In genomic region chr2:134956436-134956835, GRCm38 (mm10) we compare ENCODE assay signal across 22 mouse cellular contexts.
DNase-seq lines count a peak whose midpoint lies in the region; ATAC-seq and TF ChIP-seq lines count a peak whose summit lies in the region.
"Had no signal": no experiment of that assay in that cellular context is flagged by ENCODE, and none has a peak within 500 bp of the region (broad histone marks: within the 10 kb centered on the region; RNA-seq: fewer than 3 reads in every experiment).

No protein-coding gene starts in this region.

- no peaks in the 10 kb centered on the region for H3K9me3 ChIP-seq in liver, embryonic 12.5 days (replicated peaks)
- H3K9me3 ChIP-seq in liver, postnatal 0 days (ENCODE audit: low read length) = no peaks in the 10 kb centered on the region
- H3K9me3 ChIP-seq: G1E had no signal

- H3K4me2 ChIP-seq in liver, embryonic 12.5 days = no peak overlapping the region
- H3K4me2 ChIP-seq in liver, postnatal 0 days (ENCODE audit: low read depth, low read length) = no peak overlapping the region

- H3K9ac ChIP-seq in liver, adult 2 months (ENCODE audit: low read depth, low read length) = no peak overlapping the region
- H3K9ac ChIP-seq in liver, embryonic 12.5 days = no peak overlapping the region
- H3K9ac ChIP-seq in liver, postnatal 0 days (replicated peaks) = no peak overlapping the region

- no peak overlapping the region for H3K4me3 ChIP-seq in liver, adult 2 months (ENCODE audit: insufficient read depth, low read depth, low read length)
- H3K4me3 ChIP-seq in liver, embryonic 12.5 days = no peak overlapping the region
- no peak overlapping the region for H3K4me3 ChIP-seq in liver, postnatal 0 days (ENCODE audit: low read depth, low read length)

- no peak for TF ChIP-seq EP300 in liver, postnatal 0 days (IDR thresholded peaks at IDR 0.05; ENCODE audit: low read depth)

- H3K79me2 ChIP-seq in liver, adult 2 months (ENCODE audit: control insufficient read depth, insufficient read depth, low read length) = peaks cover 7% of the 10 kb centered on the region; the same call in 1 of the 2 replicates

- H3K36me3 ChIP-seq in liver, adult 2 months (ENCODE audit: control insufficient read depth, insufficient read depth, low read length) = no peaks in the 10 kb centered on the region
- H3K36me3 ChIP-seq in liver, embryonic 12.5 days = no peaks in the 10 kb centered on the region
- H3K36me3 ChIP-seq in liver, postnatal 0 days (replicated peaks; ENCODE audit: insufficient read depth, low read length) = no peaks in the 10 kb centered on the region
- H3K36me3 ChIP-seq: G1E had no signal

- peaks cover 4% of the 10 kb centered on the region for H3K4me1 ChIP-seq in liver, adult 2 months (ENCODE audit: control insufficient read depth, insufficient read depth, low read length)
- no peaks in the 10 kb centered on the region for H3K4me1 ChIP-seq in liver, embryonic 12.5 days
- no peaks in the 10 kb centered on the region for H3K4me1 ChIP-seq in liver, postnatal 0 days (ENCODE audit: insufficient read depth)

- TF ChIP-seq CTCF in liver, adult 2 months (IDR thresholded peaks at IDR 0.05; ENCODE audit: low read depth, low read length) = no peak
- no peak for TF ChIP-seq CTCF in liver, postnatal 0 days (IDR thresholded peaks at IDR 0.05; ENCODE audit: low read depth)

- no peaks in the 10 kb centered on the region for H3K27me3 ChIP-seq in liver, adult 2 months (ENCODE audit: control insufficient read depth, insufficient read depth, low read length)
- no peaks in the 10 kb centered on the region for H3K27me3 ChIP-seq in liver, embryonic 12.5 days (replicated peaks)
- no peaks in the 10 kb centered on the region for H3K27me3 ChIP-seq in liver, postnatal 0 days (ENCODE audit: insufficient read depth, low read length)
- H3K27me3 ChIP-seq: CH12.LX had no signal

- 27% methylated on average over 4 of the region's 4 CpGs for WGBS in liver, adult 2 months
- 67% methylated on average over 4 of the region's 4 CpGs for WGBS in liver, embryonic 12.5 days (ENCODE audit: insufficient replicate concordance)
- 65% methylated on average over 4 of the region's 4 CpGs for WGBS in liver, postnatal 0 days (ENCODE audit: insufficient replicate concordance)

- TF ChIP-seq POLR2A in liver, adult 2 months (IDR thresholded peaks at IDR 0.05; ENCODE audit: extremely low read depth, insufficient read depth, low read length) = no peak

- H3K27ac ChIP-seq in liver, adult 2 months (replicated peaks; ENCODE audit: insufficient read depth, low read depth, low read length) = 0 out of 2 replicates have a peak overlapping the region, but pooled peaks have one; percentile 30
- no peak overlapping the region for H3K27ac ChIP-seq in liver, embryonic 12.5 days
- no peak overlapping the region for H3K27ac ChIP-seq in liver, postnatal 0 days (ENCODE audit: low read depth)

- no peak for ATAC-seq in liver, embryonic 12.5 days
- peak; percentile 40; the same call in 1 of the 2 replicates for ATAC-seq in liver, postnatal 0 days
- ATAC-seq: activated CD4-positive, CD25-positive, alpha-beta regulatory T cell, adult 4 months; CD4-positive, CD25-positive, alpha-beta regulatory T cell, adult 4 months; Patski had no signal

- DNase-seq in liver, adult 2 months (ENCODE audit: extremely low read depth, low read depth, low spot score) = peak; percentile 86
- no peak for DNase-seq in liver, postnatal 0 days
- DNase-seq in liver = no peak
- peak; percentile 97 for DNase-seq in fat pad, adult 2 months (ENCODE audit: extremely low read depth, low read depth, low spot score)
- peak; percentile 97 for DNase-seq in gonadal fat pad, adult 2 months (ENCODE audit: low read depth)
- DNase-seq in spleen, adult 12 weeks (ENCODE audit: low spot score) = no peak
- no peak for DNase-seq in layer of hippocampus, adult 18-20 months (ENCODE audit: low spot score in 2 of 2)
- DNase-seq: adrenal gland, adult 2 months; adrenal gland, adult 8-10 months; adrenal gland, postnatal 10 days; adrenal gland, postnatal 14 days; adrenal gland, postnatal 25 days; adrenal gland, postnatal 36 days; B cell, adult 2 months; cerebellum, adult 11 months; cerebellum, adult 11-12 months had no signal

Comparison
In these comparisons a context has a peak if more than half of its experiments do, and no peak if none do; other contexts are left out.
1. DNase-seq: peak in liver, adult 2 months (single experiment), fat pad, adult 2 months (single experiment) and gonadal fat pad, adult 2 months (single experiment); none in liver, postnatal 0 days (single experiment), liver (single experiment), spleen, adult 12 weeks (single experiment) and layer of hippocampus, adult 18-20 months (0 of 2).